Mouse (Mus musculus): ENCODE data around the gene Tgoln1. TPM values are rescaled to one million over a fixed set of nuclear protein-coding genes. Genes with fewer than 3 reads are reported as not detected.

Tgoln1 gene
- total and polyA plus RNA-seq, 2 experiments from 2014 or later: 29.8 to 36.3 TPM

- Histone ChIP-seq H3K36me3 (ENCODE audit: insufficient read depth, low read length) (no peaks in the 10 kb centered on the region), H3K4me1 (ENCODE audit: insufficient read depth, low read length) (0 out of 2 replicates have a peak, but pooled peaks cover 7% of the 10 kb centered on the region), H3K27me3 (ENCODE audit: insufficient read depth, low read length) (no peaks in the 10 kb centered on the region), H3K27ac (peak overlapping the region; percentile 66; the same call in 1 of the 2 replicates), H3K9me3 (ENCODE audit: low read length) (no peaks in the 10 kb centered on the region), H3K4me2 (ENCODE audit: low read depth, low read length) (peak overlapping the region; percentile 53), H3K9ac (replicated peaks; ENCODE audit: low read length) (peak overlapping the region; percentile 43), H3K4me3 (ENCODE audit: low read length) (peak overlapping the region; percentile 28)
- no peak for TF ChIP-seq CTCF (IDR thresholded peaks at IDR 0.05; ENCODE audit: low read depth)
- ATAC-seq (peak; percentile 66), DNase-seq (ENCODE audit: low spot score) (peak; percentile 69)
- WGBS: 39% methylated on average over 20 of the region's 20 CpGs
Observed at GRCm38 (mm10) chr6:72655309-72656052, 38.7 kb upstream of the Tgoln1 start.

- no peak for DNase-seq (ENCODE audit: low spot score)
- Histone ChIP-seq H3K36me3 (ENCODE audit: insufficient read depth, low read length) (no peaks in the 10 kb centered on the region), H3K27me3 (ENCODE audit: insufficient read depth, low read length) (no peaks in the 10 kb centered on the region), H3K4me3 (ENCODE audit: low read length) (no peak overlapping the region), H3K9ac (replicated peaks; ENCODE audit: low read length) (no peak overlapping the region), H3K4me2 (ENCODE audit: low read depth, low read length) (no peak overlapping the region), H3K4me1 (ENCODE audit: insufficient read depth, low read length) (0 out of 2 replicates have a peak, but pooled peaks cover 10% of the 10 kb centered on the region), H3K9me3 (ENCODE audit: low read length) (no peaks in the 10 kb centered on the region), H3K27ac (no peak overlapping the region)
- no peak for TF ChIP-seq CTCF (IDR thresholded peaks at IDR 0.05; ENCODE audit: low read depth)
- 95% methylated on average over 6 of the region's 6 CpGs for WGBS
- ATAC-seq: no peak
Observed at GRCm38 (mm10) chr6:72654355-72654754, 37.6 kb upstream of the Tgoln1 start.

- Histone ChIP-seq H3K27me3 (ENCODE audit: insufficient read depth, low read length) (no peaks in the 10 kb centered on the region), H3K9me3 (ENCODE audit: low read length) (no peaks in the 10 kb centered on the region), H3K36me3 (ENCODE audit: insufficient read depth, low read length) (no peaks in the 10 kb centered on the region), H3K9ac (replicated peaks; ENCODE audit: low read length) (no peak overlapping the region), H3K4me2 (ENCODE audit: low read depth, low read length) (no peak overlapping the region), H3K4me3 (ENCODE audit: low read length) (no peak overlapping the region), H3K27ac (no peak overlapping the region), H3K4me1 (ENCODE audit: insufficient read depth, low read length) (0 out of 2 replicates have a peak, but pooled peaks cover 10% of the 10 kb centered on the region)
- ATAC-seq: 0 out of 2 replicates have a peak, but pooled peaks have one; percentile 58
- TF ChIP-seq CTCF (IDR thresholded peaks at IDR 0.05; ENCODE audit: low read depth): no peak
- 50% methylated on average over 7 of the region's 7 CpGs for WGBS
- DNase-seq (ENCODE audit: low spot score): peak; percentile 76
Observed at GRCm38 (mm10) chr6:72653419-72653818, 36.6 kb upstream of the Tgoln1 start.

- H3K4me1 ChIP-seq (ENCODE audit: insufficient read depth, low read length): 0 out of 2 replicates have a peak, but pooled peaks cover 7% of the 10 kb centered on the region
- H3K36me3 ChIP-seq (ENCODE audit: insufficient read depth, low read length): no peaks in the 10 kb centered on the region
- H3K9me3 ChIP-seq (ENCODE audit: low read length): no peaks in the 10 kb centered on the region
- 62% methylated on average over 10 of the region's 10 CpGs for WGBS
- DNase-seq (ENCODE audit: low spot score) (peak; percentile 44), ATAC-seq (no peak)
- no peak for TF ChIP-seq CTCF (IDR thresholded peaks at IDR 0.05; ENCODE audit: low read depth)
- no peak overlapping the region for H3K27ac ChIP-seq
- no peak overlapping the region for H3K4me2 ChIP-seq (ENCODE audit: low read depth, low read length)
- no peak overlapping the region for H3K4me3 ChIP-seq (ENCODE audit: low read length)
- H3K9ac ChIP-seq (replicated peaks; ENCODE audit: low read length): no peak overlapping the region
- no peaks in the 10 kb centered on the region for H3K27me3 ChIP-seq (ENCODE audit: insufficient read depth, low read length)
Observed at GRCm38 (mm10) chr6:72650338-72650851, 33.6 kb upstream of the Tgoln1 start.

- 50% methylated on average over 12 of the region's 12 CpGs for WGBS
Observed at GRCm38 (mm10) chr6:72648002-72648595, 31.3 kb upstream of the Tgoln1 start.

GRCm38 (mm10) chr6:72647383-72647820 is 30.6 kb upstream of the Tgoln1 start:
- peak; percentile 92 for TF ChIP-seq CTCF (IDR thresholded peaks at IDR 0.05; ENCODE audit: low read depth)
- Histone ChIP-seq H3K4me2 (ENCODE audit: low read depth, low read length) (no peak overlapping the region), H3K9me3 (ENCODE audit: low read length) (no peaks in the 10 kb centered on the region), H3K4me1 (ENCODE audit: insufficient read depth, low read length) (0 out of 2 replicates have a peak, but pooled peaks cover 3% of the 10 kb centered on the region), H3K27me3 (ENCODE audit: insufficient read depth, low read length) (no peaks in the 10 kb centered on the region), H3K27ac (no peak overlapping the region), H3K9ac (replicated peaks; ENCODE audit: low read length) (no peak overlapping the region), H3K4me3 (ENCODE audit: low read length) (no peak overlapping the region), H3K36me3 (ENCODE audit: insufficient read depth, low read length) (no peaks in the 10 kb centered on the region)
- ATAC-seq: peak; percentile 75
- 58% methylated on average over 10 of the region's 10 CpGs for WGBS
- DNase-seq (ENCODE audit: low spot score): peak; percentile 89

More at GRCm38 (mm10) chr6:72648002-72648595, 31.3 kb upstream of the Tgoln1 start:
- no peak overlapping the region for H3K4me3 ChIP-seq (ENCODE audit: low read length)
- H3K27ac ChIP-seq: no peak overlapping the region
- H3K9me3 ChIP-seq (ENCODE audit: low read length): no peaks in the 10 kb centered on the region
- H3K27me3 ChIP-seq (ENCODE audit: insufficient read depth, low read length): no peaks in the 10 kb centered on the region
- 0 out of 2 replicates have a peak, but pooled peaks cover 3% of the 10 kb centered on the region for H3K4me1 ChIP-seq (ENCODE audit: insufficient read depth, low read length)
- TF ChIP-seq CTCF (IDR thresholded peaks at IDR 0.05; ENCODE audit: low read depth): no peak
- DNase-seq (ENCODE audit: low spot score) (no peak), ATAC-seq (no peak)
- no peak overlapping the region for H3K9ac ChIP-seq (replicated peaks; ENCODE audit: low read length)
- no peak overlapping the region for H3K4me2 ChIP-seq (ENCODE audit: low read depth, low read length)
- H3K36me3 ChIP-seq (ENCODE audit: insufficient read depth, low read length): no peaks in the 10 kb centered on the region

Measured in hindbrain, postnatal 0 days (tissue).